Mouse (Mus musculus) CH12.LX (cell line): Measurements from ENCODE around the gene Pou5f2. TPM values are rescaled to one million over a fixed set of nuclear protein-coding genes. Genes with fewer than 3 reads are reported as not detected.

ENCODE experiments used
- MEF2A ChIP-seq: IDR thresholded peaks from 2 replicates; pipeline ENCODE4 v1.6.1; 2014; ENCODE audit warnings: low read depth, mild to moderate bottlenecking, inconsistent platforms, low read length, improper control_type of control experiment, borderline replicate concordance
- polyA plus RNA-seq: library from polyadenylated mRNA; unstranded; fragments of >175 nt; gene quantifications from 2 replicates; pipeline ENCODE4 v1.2.1, GENCODE M21; 2012; ENCODE audit warnings: low read depth; ENCODE audit not compliant: insufficient read length
- total RNA-seq, 2 experiments: library from RNA; depleted of rRNA; stranded (reverse); fragments of 300-350 nt in 1 of 2; fragments of >200 nt in 1 of 2; gene quantifications; 2 replicates each; pipeline ENCODE4 v1.2.3; 2012 to 2014

Gene Pou5f2
- total and polyA plus RNA-seq, 3 experiments: 0.25 TPM; not detected in 2

DNA sequence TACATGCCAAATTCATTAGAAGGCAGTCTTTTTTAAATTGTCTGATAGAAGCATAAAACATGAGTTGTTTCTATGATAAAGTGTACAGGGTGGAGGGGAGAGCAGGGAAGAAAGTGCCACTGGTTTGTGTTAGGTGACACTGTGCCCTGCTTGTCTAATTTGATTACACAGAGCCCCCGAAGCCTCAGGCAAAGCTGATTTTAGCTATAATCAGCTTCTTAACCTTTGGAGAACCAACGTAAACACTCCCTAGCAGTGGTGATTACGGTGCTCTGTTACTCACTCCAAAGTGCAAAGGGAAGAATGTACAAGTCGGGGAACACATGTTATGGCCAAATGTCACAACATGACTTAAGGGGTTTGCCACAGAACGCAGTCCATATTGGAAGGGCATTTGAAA, 20.4 kb downstream of the Pou5f2 start (continued):
- no peak for TF ChIP-seq MEF2A

Other genes starting within 250 kb of the Pou5f2 start
- gene Nr2f1, start 174.9 kb downstream of the Pou5f2 start, total RNA-seq (2012; rRNA removed): not detected in 2 replicates
- not detected in 2 replicates for gene Nr2f1, start 174.9 kb downstream of the Pou5f2 start, total RNA-seq (2014; rRNA removed)
- not detected in 2 replicates for gene Nr2f1, start 174.9 kb downstream of the Pou5f2 start, polyA plus RNA-seq